Mouse (Mus musculus) ES-Bruce4 (cell line): ENCODE data around the gene Tspoap1. TPM values are rescaled to one million over a fixed set of nuclear protein-coding genes. Genes with fewer than 3 reads are reported as not detected.

ENCODE experiments used
- H3K27ac ChIP-seq: 2 replicates; pipeline ENCODE4 v1.5.1; 2012; ENCODE audit warnings: low read length, inconsistent platforms; ENCODE audit not compliant: insufficient read depth
- H3K27me3 ChIP-seq: 2 replicates; pipeline ENCODE4 v1.6.1; 2012; ENCODE audit warnings: mild to moderate bottlenecking, low read length, inconsistent platforms; ENCODE audit not compliant: control insufficient read depth, poor library complexity, insufficient read depth, severe bottlenecking
- H3K36me3 ChIP-seq: 2 replicates; pipeline ENCODE4 v1.6.1; 2012; ENCODE audit warnings: inconsistent platforms, mild to moderate bottlenecking, low read length, moderate library complexity; ENCODE audit not compliant: control insufficient read depth, poor library complexity, insufficient read depth, severe bottlenecking
- H3K4me1 ChIP-seq: one replicate; pipeline ENCODE4 v1.8.1; 2011; ENCODE audit warnings: low read length; ENCODE audit not compliant: control insufficient read depth, insufficient read depth
- H3K4me3 ChIP-seq: 2 replicates; pipeline ENCODE4 v1.5.1; 2011; ENCODE audit warnings: low read depth, mild to moderate bottlenecking, low read length
- H3K9ac ChIP-seq: 2 replicates; pipeline ENCODE4 v1.6.1; 2012; ENCODE audit warnings: low read depth, mild to moderate bottlenecking, inconsistent platforms; ENCODE audit not compliant: poor library complexity, severe bottlenecking
- H3K9me3 ChIP-seq: replicated peaks from 2 replicates; pipeline ENCODE4 v1.6.1; 2012; ENCODE audit warnings: mild to moderate bottlenecking, low read length, inconsistent platforms; ENCODE audit not compliant: control insufficient read depth, poor library complexity, insufficient read depth, severe bottlenecking
- CTCF ChIP-seq: IDR thresholded peaks from one replicate; pipeline ENCODE4 v1.8.1; 2011; ENCODE audit warnings: low read depth, low read length
- EP300 ChIP-seq: IDR thresholded peaks from 2 replicates; pipeline ENCODE4 v1.6.1; 2011; ENCODE audit warnings: low read depth, low read length; ENCODE audit not compliant: insufficient read depth
- POLR2A ChIP-seq: IDR thresholded peaks from one replicate; pipeline ENCODE4 v1.8.1; 2011; ENCODE audit warnings: low read length; ENCODE audit not compliant: insufficient read depth
- polyA plus RNA-seq: library from polyadenylated mRNA; stranded (reverse); fragments of >200 nt; gene quantifications from 2 replicates; pipeline ENCODE4 v1.2.4, GENCODE M21; 2011; ENCODE audit warnings: low read depth; ENCODE audit not compliant: missing spikeins, insufficient read depth, insufficient read length

Gene Tspoap1
- polyA plus RNA-seq, 1 experiment, result 3.2 TPM

DNA sequence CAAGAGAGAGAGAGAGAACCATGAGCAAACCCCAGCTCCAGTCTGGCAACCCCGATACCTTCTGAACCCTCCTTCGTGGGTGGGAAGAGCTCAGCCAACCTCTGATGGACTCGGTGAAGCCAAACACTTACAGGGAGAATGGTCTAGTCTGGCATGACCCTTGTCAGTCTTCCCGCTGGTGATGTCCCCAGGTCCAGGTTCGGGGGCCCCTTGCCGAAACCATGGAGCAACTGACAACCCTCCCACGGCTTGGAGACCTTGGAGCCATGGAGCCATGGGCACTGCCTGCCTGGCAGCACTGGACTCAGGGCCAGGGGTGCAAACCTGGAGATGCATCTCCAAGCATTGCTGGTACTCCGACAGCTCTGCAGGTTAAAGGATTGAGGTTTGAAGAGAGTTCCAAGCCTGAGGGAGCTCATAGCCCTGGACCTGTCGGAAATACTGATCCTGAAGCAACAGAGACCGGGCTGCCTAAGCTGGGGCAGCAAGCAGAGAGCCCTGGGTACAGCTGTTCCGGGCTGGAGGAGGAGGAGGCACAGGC is 910 bp downstream of the Tspoap1 start:
- H3K4me3 ChIP-seq, result no peak overlapping the region

GRCm38 (mm10) chr11:87761806-87762701 is 1.7 kb downstream of the Tspoap1 start:
- peaks cover 5% of the 10 kb centered on the region; the same call in 1 of the 2 replicates for H3K27me3 ChIP-seq
- no peak overlapping the region for H3K27ac ChIP-seq
- H3K9me3 ChIP-seq, result no peaks in the 10 kb centered on the region
- H3K4me3 ChIP-seq, result no peak overlapping the region
- H3K36me3 ChIP-seq, result 0 out of 2 replicates have a peak, but pooled peaks cover 4% of the 10 kb centered on the region
- H3K9ac ChIP-seq, result no peak overlapping the region
- H3K4me1 ChIP-seq, result no peaks in the 10 kb centered on the region
- no peak for TF ChIP-seq CTCF
- TF ChIP-seq EP300, result no peak
- no peak for TF ChIP-seq POLR2A

More for the DNA sequence above, 910 bp downstream of the Tspoap1 start:
- Histone ChIP-seq H3K27ac (no peak overlapping the region), H3K4me1 (no peaks in the 10 kb centered on the region), H3K9ac (no peak overlapping the region), H3K27me3 (peaks cover 5% of the 10 kb centered on the region; the same call in 1 of the 2 replicates), H3K36me3 (peaks cover 7% of the 10 kb centered on the region; the same call in 1 of the 2 replicates), H3K9me3 (no peaks in the 10 kb centered on the region)
- no peak for TF ChIP-seq EP300
- TF ChIP-seq CTCF, result no peak
- no peak for TF ChIP-seq POLR2A

DNA sequence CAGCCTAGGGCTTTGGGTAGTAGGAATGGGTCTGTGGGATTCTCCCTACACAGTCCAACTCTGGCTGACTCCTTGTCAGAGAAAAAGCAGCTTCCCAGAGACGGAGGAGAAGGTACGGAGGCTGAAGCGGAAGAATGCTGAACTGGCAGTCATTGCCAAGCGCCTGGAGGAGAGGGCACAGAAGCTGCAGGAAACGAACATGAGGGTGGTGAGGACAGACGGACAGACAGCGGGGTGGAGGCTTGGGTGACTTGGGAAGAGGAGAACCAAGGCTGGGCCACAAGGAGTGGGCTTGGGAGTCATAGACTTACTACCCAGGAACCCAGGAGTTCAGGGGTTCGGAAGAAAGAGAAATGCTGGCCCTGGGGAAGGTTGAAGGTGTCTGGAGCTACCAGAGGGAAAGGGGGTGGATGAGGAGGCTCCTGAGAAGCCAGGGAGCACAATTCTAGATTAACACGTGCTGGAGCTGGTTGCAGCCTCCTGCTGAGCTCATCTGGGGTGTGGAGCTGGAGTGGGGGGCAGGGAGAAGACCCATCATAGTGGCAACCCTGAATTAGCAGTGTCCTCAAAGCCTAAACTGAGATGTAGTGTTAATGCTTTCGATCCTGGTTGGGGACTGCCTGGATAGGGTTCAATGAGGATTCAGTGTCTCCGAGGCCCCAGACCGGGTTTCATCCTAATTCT is 2.5 kb downstream of the Tspoap1 start:
- H3K4me3 ChIP-seq, result no peak overlapping the region
- H3K9me3 ChIP-seq, result no peaks in the 10 kb centered on the region
- H3K27ac ChIP-seq, result no peak overlapping the region
- H3K27me3 ChIP-seq, result peaks cover 5% of the 10 kb centered on the region; the same call in 1 of the 2 replicates
- 0 out of 2 replicates have a peak, but pooled peaks cover 3% of the 10 kb centered on the region for H3K36me3 ChIP-seq
- TF ChIP-seq EP300, result no peak
- no peak overlapping the region for H3K9ac ChIP-seq
- no peaks in the 10 kb centered on the region for H3K4me1 ChIP-seq

GRCm38 (mm10) chr11:87763511-87763987 is 3.2 kb downstream of the Tspoap1 start:
- no peak overlapping the region for H3K27ac ChIP-seq
- H3K9ac ChIP-seq, result peak overlapping the region; percentile 77; the same call in 1 of the 2 replicates
- TF ChIP-seq CTCF, result no peak
- TF ChIP-seq EP300, result no peak
- no peak for TF ChIP-seq POLR2A

DNA sequence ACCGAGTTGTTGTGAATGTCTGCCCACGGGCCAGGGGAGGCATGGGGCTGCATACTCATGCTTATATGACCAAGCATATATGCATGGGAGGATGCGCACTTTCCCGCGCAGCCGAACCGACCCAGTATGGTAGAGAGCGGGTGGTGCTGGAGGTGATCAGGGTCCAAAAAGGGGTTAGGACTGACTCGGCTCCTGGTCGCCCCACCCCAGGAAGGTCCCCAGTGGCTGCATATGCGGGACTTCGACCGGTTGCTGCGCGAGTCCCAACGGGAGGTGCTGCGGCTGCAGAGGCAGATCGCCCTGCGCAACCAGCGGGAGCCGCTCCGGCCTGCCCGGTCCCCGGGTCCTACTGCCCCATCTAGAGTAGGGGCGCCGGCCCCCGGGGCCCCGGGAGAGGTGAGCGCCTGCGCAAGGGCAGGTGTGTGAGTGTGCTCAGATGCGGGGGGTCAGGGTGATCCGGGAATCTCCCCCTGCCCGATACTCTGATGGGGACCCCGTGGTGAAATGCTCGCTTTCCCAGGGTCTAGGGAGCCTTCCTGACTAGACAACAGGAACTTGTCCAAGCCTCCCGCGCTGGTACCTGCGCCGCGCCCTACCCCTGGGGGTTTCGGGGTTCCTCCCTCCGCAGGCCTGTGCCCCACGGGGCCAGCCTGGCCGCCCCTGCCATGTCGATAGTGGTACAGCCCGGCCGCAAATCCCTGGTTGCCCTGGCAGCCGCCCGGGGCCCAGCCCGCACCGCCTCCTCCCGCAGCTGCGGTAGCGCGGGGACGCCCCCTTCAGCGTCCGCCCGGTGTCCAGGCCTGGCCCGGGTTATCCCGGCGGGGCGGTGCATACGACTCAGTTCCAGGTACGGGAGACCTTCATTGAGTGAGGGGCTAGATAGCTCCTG is 3.9 kb downstream of the Tspoap1 start:
- peak overlapping the region; percentile 77 for H3K9ac ChIP-seq
- no peak for TF ChIP-seq EP300
- no peak for TF ChIP-seq POLR2A
- no peak for TF ChIP-seq CTCF
- peak overlapping the region; percentile 58 for H3K4me3 ChIP-seq
- H3K4me1 ChIP-seq, result no peaks in the 10 kb centered on the region
- no peaks in the 10 kb centered on the region for H3K36me3 ChIP-seq
- peaks cover 5% of the 10 kb centered on the region; the same call in 1 of the 2 replicates for H3K27me3 ChIP-seq
- no peak overlapping the region for H3K27ac ChIP-seq
- no peaks in the 10 kb centered on the region for H3K9me3 ChIP-seq

More at GRCm38 (mm10) chr11:87763511-87763987, 3.2 kb downstream of the Tspoap1 start:
- Histone ChIP-seq H3K36me3 (no peaks in the 10 kb centered on the region), H3K4me3 (peak overlapping the region; percentile 58), H3K4me1 (no peaks in the 10 kb centered on the region), H3K27me3 (peaks cover 5% of the 10 kb centered on the region; the same call in 1 of the 2 replicates), H3K9me3 (no peaks in the 10 kb centered on the region)
